Mouse (Mus musculus): ENCODE data around the gene H2-Eb1. TPM values are rescaled to one million over a fixed set of nuclear protein-coding genes. Genes with fewer than 3 reads are reported as not detected.

H2-Eb1 gene
- 0.48 and 0.78 TPM in 2 replicates for polyA plus RNA-seq (2012; rRNA removed)

DNA sequence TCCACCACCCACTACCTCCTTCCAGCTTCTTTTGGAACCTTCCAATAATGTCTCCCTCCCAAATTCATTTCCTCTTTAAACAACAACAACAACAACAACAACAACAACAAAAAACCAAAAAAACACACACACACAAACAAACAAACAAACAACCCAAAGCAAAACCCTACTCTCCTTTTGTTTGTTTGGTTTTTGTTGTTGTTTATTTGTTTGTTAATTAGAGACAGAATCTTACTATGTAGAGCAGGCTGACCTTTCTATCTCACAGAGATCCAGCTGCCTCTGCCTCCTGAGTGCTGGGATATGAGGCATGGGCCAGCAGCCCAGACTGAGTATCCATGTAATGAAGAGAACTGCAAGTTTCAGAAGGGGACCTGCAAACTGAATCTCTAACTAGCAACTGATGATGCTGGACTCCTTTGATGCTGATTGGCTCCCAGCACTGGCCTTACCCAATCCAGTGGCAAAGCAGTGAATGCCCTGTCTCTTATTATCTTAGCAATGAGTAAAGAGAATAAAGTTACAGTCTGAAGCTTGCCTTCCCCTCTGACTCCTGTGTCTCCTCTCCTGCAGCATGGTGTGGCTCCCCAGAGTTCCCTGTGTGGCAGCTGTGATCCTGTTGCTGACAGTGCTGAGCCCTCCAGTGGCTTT lies at the start of gene H2-Eb1:
Gene H2-Eb1, plus strand, starts transcription at position 488 of the 651 bp plus-strand sequence.

GRCm38 (mm10) chr17:34257594-34258375 lies 47.9 kb upstream of the H2-Eb1 start, which contains the start of gene H2-Ab1:
TSS of gene H2-Ab1 (plus strand) at chr17:34257689.

DNA sequence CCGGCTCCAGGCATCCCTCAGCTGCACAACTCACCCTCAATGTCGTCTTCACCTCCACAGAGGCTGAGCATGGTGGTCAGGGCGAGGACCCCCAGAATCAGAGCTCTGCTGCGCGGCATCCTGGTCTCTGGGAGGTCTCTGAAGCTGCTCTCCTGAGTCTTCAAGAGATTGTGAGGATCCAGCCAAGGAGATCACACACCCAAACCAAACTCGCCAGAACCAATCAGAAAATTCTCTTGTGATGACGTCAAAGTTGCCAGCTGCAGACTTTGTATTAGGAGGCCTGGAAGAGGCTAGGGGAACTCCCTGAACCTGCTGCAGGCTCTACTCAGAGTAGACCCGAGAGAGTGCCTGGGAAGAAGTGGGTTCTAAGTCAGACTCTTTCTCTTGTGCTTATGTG lies 18.0 kb upstream of the H2-Eb1 start, which contains the start of gene H2-Aa:
Gene H2-Aa, minus strand, starts transcription at position 176 of the 400 bp plus-strand sequence.

DNA sequence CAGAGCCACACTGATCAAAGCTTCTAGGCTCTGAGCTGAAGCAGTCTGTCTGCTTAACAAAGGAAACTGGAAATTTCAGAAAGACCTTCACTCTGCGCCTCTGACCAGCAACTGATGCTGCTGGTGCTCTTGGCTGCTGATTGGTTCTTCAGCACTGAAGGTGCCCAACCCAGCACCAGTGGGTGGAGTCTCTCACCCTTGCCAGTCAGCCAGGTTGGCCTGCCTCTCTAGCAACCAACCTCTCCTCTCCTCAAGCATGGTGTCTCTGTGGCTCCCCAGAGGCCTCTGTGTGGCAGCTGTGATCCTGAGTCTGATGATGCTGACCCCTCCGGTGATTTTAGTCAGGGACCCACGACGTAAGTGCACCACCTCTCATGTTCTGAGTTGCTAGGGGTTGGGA lies 19.8 kb downstream of the H2-Eb1 start, which contains the start of gene H2-Eb2:
Gene H2-Eb2, plus strand, starts transcription at position 230 of the 400 bp plus-strand sequence.

DNA sequence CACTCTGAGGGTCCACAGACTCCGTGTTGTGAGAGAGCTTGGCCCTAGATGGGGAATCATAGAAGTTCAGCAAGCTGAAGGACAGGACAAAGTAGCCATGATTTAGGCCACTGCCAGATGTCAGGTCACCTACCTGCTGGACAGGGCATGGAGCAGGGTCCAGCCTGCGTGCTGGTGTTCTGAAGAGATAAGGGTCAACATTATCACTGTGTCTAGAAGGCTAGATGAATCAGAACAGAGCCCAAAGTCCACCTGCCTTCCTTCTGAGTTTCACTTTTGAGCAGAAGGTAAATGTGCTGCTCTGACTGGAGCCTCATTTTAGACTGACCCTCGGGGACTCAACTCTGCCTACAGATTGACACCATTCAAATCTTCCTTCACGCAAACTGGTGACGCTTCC lies 48.9 kb downstream of the H2-Eb1 start, which contains the start of gene Btnl2:
Gene Btnl2, plus strand, starts transcription at position 284 of the 400 bp plus-strand sequence.

Other genes with a start within 250 kb of the H2-Eb1 start
- 0.32 and 0.41 TPM in 2 replicates for gene H2-Oa, start 213.5 kb upstream of the H2-Eb1 start, polyA plus RNA-seq (2012; rRNA removed)
- gene H2-DMa, start 186.3 kb upstream of the H2-Eb1 start, polyA plus RNA-seq (2012; rRNA removed) = 2.2 and 3.2 TPM in 2 replicates
- 53.0 and 53.8 TPM in 2 replicates for gene Brd2, start 183.2 kb upstream of the H2-Eb1 start, polyA plus RNA-seq (2012; rRNA removed)
- 0.18 and 0.41 TPM in 2 replicates for gene H2-DMb2, start 162.6 kb upstream of the H2-Eb1 start, polyA plus RNA-seq (2012; rRNA removed)
- 0.68 and 1.0 TPM in 2 replicates for gene H2-DMb1, start 152.8 kb upstream of the H2-Eb1 start, polyA plus RNA-seq (2012; rRNA removed)
- gene Tap1, start 118.3 kb upstream of the H2-Eb1 start, polyA plus RNA-seq (2012; rRNA removed) = 2.4 and 2.7 TPM in 2 replicates
- 5.4 and 6.2 TPM in 2 replicates for gene Psmb9, start 118.1 kb upstream of the H2-Eb1 start, polyA plus RNA-seq (2012; rRNA removed)
- 10.8 and 12.8 TPM in 2 replicates for gene Psmb8, start 108.1 kb upstream of the H2-Eb1 start, polyA plus RNA-seq (2012; rRNA removed)
- gene Tap2, start 102.3 kb upstream of the H2-Eb1 start, polyA plus RNA-seq (2012; rRNA removed) = 2.8 and 3.3 TPM in 2 replicates
- 0.12 and 0.17 TPM in 2 replicates for gene H2-Ob, start 67.0 kb upstream of the H2-Eb1 start, polyA plus RNA-seq (2012; rRNA removed)
- 1.5 and 1.9 TPM in 2 replicates for gene H2-Ab1, start 48.2 kb upstream of the H2-Eb1 start, polyA plus RNA-seq (2012; rRNA removed)
- 1.1 and 1.2 TPM in 2 replicates for gene H2-Aa, start 18.0 kb upstream of the H2-Eb1 start, polyA plus RNA-seq (2012; rRNA removed)
- 0.01 TPM in 1 of 2 replicates, not detected in the other for gene H2-Eb2, start 19.8 kb downstream of the H2-Eb1 start, polyA plus RNA-seq (2012; rRNA removed)
- 0.03 TPM in 2 replicates for gene Btnl2, start 49.0 kb downstream of the H2-Eb1 start, polyA plus RNA-seq (2012; rRNA removed)
- gene Btnl1, start 71.3 kb downstream of the H2-Eb1 start, polyA plus RNA-seq (2012; rRNA removed) = not detected in 2 replicates
- 0.15 and 0.23 TPM in 2 replicates for gene BC051142, start 93.0 kb downstream of the H2-Eb1 start, polyA plus RNA-seq (2012; rRNA removed)
- gene Btnl4, start 171.5 kb downstream of the H2-Eb1 start, polyA plus RNA-seq (2012; rRNA removed) = not detected in 2 replicates
- not detected in 2 replicates for gene Btnl6, start 211.5 kb downstream of the H2-Eb1 start, polyA plus RNA-seq (2012; rRNA removed)

Measured in liver, embryonic 14 days (tissue).